Mouse (Mus musculus) lung, embryonic 14.5 days (tissue): Measurements from ENCODE around the gene Dpep2nb. TPM values are rescaled to one million over a fixed set of nuclear protein-coding genes. Genes with fewer than 3 reads are reported as not detected.
A peak's percentile ranks its signal among the peaks of the same experiment; 100 is the strongest.

ENCODE experiments used
- ATAC-seq: fragments of 200-750 bp; cut with Nextera tagmentation; 2 replicates; pipeline ENCODE4 v1.8.0; 2017; ENCODE audit warnings: mild to moderate bottlenecking, moderate TSS enrichment, moderate library complexity; ENCODE audit not compliant: insufficient read depth
- DNase-seq: peaks from one replicate; pipeline ENCODE4 v3.0.0-alpha.2; 2015
- H3K27ac ChIP-seq: fragments of 300-500 bp; sonication (generic); 2 replicates; pipeline ENCODE4 v1.5.1; 2014; ENCODE audit warnings: low read depth, mild to moderate bottlenecking, moderate library complexity
- H3K27me3 ChIP-seq: fragments of 300-500 bp; sonication (generic); 2 replicates; pipeline ENCODE4 v1.6.1; 2014; ENCODE audit warnings: low read length, control low read depth; ENCODE audit not compliant: insufficient read depth
- H3K36me3 ChIP-seq: fragments of 300-500 bp; sonication (generic); 2 replicates; pipeline ENCODE4 v1.6.1; 2014; ENCODE audit warnings: control low read depth; ENCODE audit not compliant: insufficient read depth
- H3K4me1 ChIP-seq: fragments of 300-500 bp; sonication (generic); 2 replicates; pipeline ENCODE4 v1.6.1; 2014; ENCODE audit warnings: antibody characterized with exemption, control low read depth; ENCODE audit not compliant: insufficient read depth
- H3K4me2 ChIP-seq: fragments of 300-500 bp; sonication (generic); 2 replicates; pipeline ENCODE4 v1.6.1; 2014; ENCODE audit warnings: mild to moderate bottlenecking
- H3K4me3 ChIP-seq: fragments of 300-500 bp; sonication (generic); 2 replicates; pipeline ENCODE4 v1.5.1; 2014; ENCODE audit warnings: low read depth, low read length
- H3K9ac ChIP-seq: fragments of 300-500 bp; sonication (generic); 2 replicates; pipeline ENCODE4 v1.6.1; 2014
- H3K9me3 ChIP-seq: fragments of 300-500 bp; sonication (generic); 2 replicates; pipeline ENCODE4 v1.6.1; 2016; ENCODE audit warnings: low read depth, low read length, control low read depth
- CTCF ChIP-seq: IDR thresholded peaks from 2 replicates; pipeline ENCODE4 v1.5.1; 2016; ENCODE audit warnings: antibody characterized with exemption, low read depth
- WGBS: fragments of 180-500 bp; shearing (Covaris S2); extraction: QIAGEN DNeasy Blood & Tissue Kit; methylation state at CpG from one replicate; pipeline ENCODE4 v1.1.7; 2014; 5-methylcytosine and 5-hydroxymethylcytosine counted together
- microRNA-seq: library from miRNA; unstranded; fragments of <30 nt; microRNA quantifications from one replicate; pipeline ENCODE4, GENCODE M21; 2016; ENCODE audit warnings: borderline number of aligned reads
- polyA plus RNA-seq: library from polyadenylated mRNA; unstranded; fragments of >200 nt; fragmentation: Nextera tagmentation; extraction: Ambion mirVana; gene quantifications from 2 replicates; pipeline ENCODE4 v1.2.1, GENCODE M21; 2014

Gene Dpep2nb
- polyA plus RNA-seq, 1 experiment from 2014 or later, result not detected

GRCm38 (mm10) chr8:105949350-105949749, 56.4 kb downstream of the Dpep2nb start:
- peak; percentile 53 for ATAC-seq
- WGBS, result 58% methylated on average over 10 of the region's 10 CpGs
- Histone ChIP-seq H3K9me3 (no peaks in the 10 kb centered on the region), H3K27me3 (no peaks in the 10 kb centered on the region), H3K27ac (no peak overlapping the region; the same call in 1 of the 2 replicates), H3K4me2 (no peak overlapping the region), H3K36me3 (peaks cover 92% of the 10 kb centered on the region), H3K4me3 (no peak overlapping the region), H3K9ac (no peak overlapping the region), H3K4me1 (no peaks in the 10 kb centered on the region)
- peak; percentile 85 for DNase-seq
- no peak for TF ChIP-seq CTCF

Small RNAs within 50 kb of the gene (microRNA-seq; reads per million reads assigned to microRNA genes)
- not detected for gene Mir7074

Other genes starting within 250 kb of the Dpep2nb start
- 21.2 and 22.6 TPM in 2 replicates for gene Gfod2, start 247.3 kb downstream of the Dpep2nb start, polyA plus RNA-seq
- 12.2 and 13.8 TPM in 2 replicates for gene Ranbp10, start 178.6 kb downstream of the Dpep2nb start, polyA plus RNA-seq
- gene Tsnaxip1, start 178.2 kb downstream of the Dpep2nb start, polyA plus RNA-seq, result 0.09 and 0.11 TPM in 2 replicates
- 41.4 and 46.2 TPM in 2 replicates for gene Cenpt, start 152.7 kb downstream of the Dpep2nb start, polyA plus RNA-seq
- gene Thap11, start 150.8 kb downstream of the Dpep2nb start, polyA plus RNA-seq, result 62.7 and 70.7 TPM in 2 replicates
- gene Nutf2, start 145.4 kb downstream of the Dpep2nb start, polyA plus RNA-seq, result 317 and 347 TPM in 2 replicates
- gene Edc4, start 125.1 kb downstream of the Dpep2nb start, polyA plus RNA-seq, result 48.2 and 55.4 TPM in 2 replicates
- gene Nrn1l, start 112.4 kb downstream of the Dpep2nb start, polyA plus RNA-seq, result 0.97 TPM in 1 of 2 replicates, not detected in the other
- gene Pskh1, start 105.5 kb downstream of the Dpep2nb start, polyA plus RNA-seq, result 32.0 and 33.7 TPM in 2 replicates
- gene Ctrl, start 72.1 kb downstream of the Dpep2nb start, polyA plus RNA-seq, result 0.41 and 0.68 TPM in 2 replicates
- 33.6 and 34.0 TPM in 2 replicates for gene Psmb10, start 67.5 kb downstream of the Dpep2nb start, polyA plus RNA-seq
- gene Lcat, start 62.6 kb downstream of the Dpep2nb start, polyA plus RNA-seq, result 1.2 and 2.1 TPM in 2 replicates
- gene Slc12a4, start 39.9 kb downstream of the Dpep2nb start, polyA plus RNA-seq, result 32.9 and 35.8 TPM in 2 replicates
- gene Dpep3, start 26.5 kb downstream of the Dpep2nb start, polyA plus RNA-seq, result not detected in 2 replicates
- 20.0 and 20.3 TPM in 2 replicates for gene Dus2, start 14.6 kb downstream of the Dpep2nb start, polyA plus RNA-seq
- gene Ddx28, start 5.9 kb upstream of the Dpep2nb start, polyA plus RNA-seq, result 19.1 and 19.5 TPM in 2 replicates
- gene Nfatc3, start 52.9 kb upstream of the Dpep2nb start, polyA plus RNA-seq, result 7.1 and 7.6 TPM in 2 replicates
- 29.6 and 31.1 TPM in 2 replicates for gene Esrp2, start 131.0 kb upstream of the Dpep2nb start, polyA plus RNA-seq
- 3.5 and 3.8 TPM in 2 replicates for gene Pla2g15, start 144.4 kb upstream of the Dpep2nb start, polyA plus RNA-seq
- gene Slc7a6, start 162.9 kb upstream of the Dpep2nb start, polyA plus RNA-seq, result 80.6 and 85.0 TPM in 2 replicates
- 36.7 and 38.6 TPM in 2 replicates for gene Slc7a6os, start 205.0 kb upstream of the Dpep2nb start, polyA plus RNA-seq
- 48.7 and 53.9 TPM in 2 replicates for gene Prmt7, start 205.0 kb upstream of the Dpep2nb start, polyA plus RNA-seq